Mouse (Mus musculus): Measurements from ENCODE around the gene Gm8094.
"Not testable (repeated sequence)": the region's sequence is repeated elsewhere in the genome, so short reads cannot be mapped to it uniquely, and the experiment has no call there.

Gm8094 gene

DNA sequence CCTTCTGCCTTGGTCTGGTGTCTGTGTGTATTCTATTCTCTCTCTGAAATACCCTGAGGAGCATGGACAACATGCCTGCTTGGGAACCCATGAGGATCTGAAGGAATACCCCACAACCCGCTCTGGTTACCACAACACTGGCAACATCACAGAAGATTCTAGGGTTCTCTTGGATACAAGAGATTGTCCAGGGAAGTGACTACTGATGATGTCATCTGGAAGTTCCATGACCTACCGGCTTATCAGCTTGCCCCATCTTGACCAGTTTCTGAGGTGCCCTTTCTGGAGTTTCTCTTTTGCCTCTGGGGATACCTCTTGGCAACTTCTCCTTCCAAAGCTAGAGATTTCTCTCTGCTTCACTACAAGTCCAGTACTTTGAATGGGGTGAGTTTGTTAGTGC is at the start of gene Gm8094:
Gene Gm8094, minus strand, starts transcription at position 101 of the 400 bp plus-strand sequence.
- DNase-seq (ENCODE audit: low spot score), result not testable (repeated sequence)

DNA sequence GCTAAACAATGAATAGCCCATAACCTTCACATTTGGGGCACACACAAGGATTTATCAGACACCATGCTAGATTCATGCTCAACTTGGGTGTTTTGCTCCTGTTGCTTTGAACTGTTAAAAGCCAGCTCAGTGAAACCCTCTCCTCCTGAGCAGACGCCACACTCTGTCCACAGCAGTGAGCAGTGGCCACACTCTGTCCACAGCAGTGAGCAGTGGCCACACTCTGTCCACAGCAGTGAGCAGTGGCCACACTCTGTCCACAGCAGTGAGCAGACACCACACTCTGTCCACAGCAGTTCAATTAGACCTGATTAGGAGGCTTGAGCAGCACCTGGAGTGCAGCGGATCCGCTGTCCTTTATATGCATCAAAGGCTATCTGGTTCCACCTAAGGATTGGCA is 43.2 kb upstream of the Gm8094 start:
- not testable (repeated sequence) for DNase-seq (ENCODE audit: low spot score)

DNA sequence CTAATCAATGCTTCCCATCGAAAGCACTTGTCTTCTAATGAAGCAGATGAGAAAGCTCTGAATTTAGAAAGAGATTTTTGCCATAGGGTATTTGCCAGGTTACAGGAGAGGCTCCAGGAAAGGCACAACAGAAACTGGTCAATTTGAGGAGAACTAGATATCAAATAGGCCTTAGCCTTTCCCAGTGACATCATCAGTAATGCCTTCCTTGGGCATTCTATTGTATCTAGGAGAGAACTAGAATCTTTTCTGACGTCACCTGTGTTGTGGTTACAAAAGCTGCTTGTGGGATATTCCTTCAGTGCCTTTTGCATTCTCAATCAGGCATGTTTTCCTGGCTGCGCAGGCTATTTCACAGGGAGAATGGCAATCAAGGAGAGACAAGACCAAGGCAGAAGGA is 23.9 kb upstream of the Gm8094 start, which contains the start of gene Gm8104:
Gene Gm8104, plus strand, starts transcription at position 301 of the 400 bp plus-strand sequence.
- not testable (repeated sequence) for DNase-seq (ENCODE audit: low spot score)

DNA sequence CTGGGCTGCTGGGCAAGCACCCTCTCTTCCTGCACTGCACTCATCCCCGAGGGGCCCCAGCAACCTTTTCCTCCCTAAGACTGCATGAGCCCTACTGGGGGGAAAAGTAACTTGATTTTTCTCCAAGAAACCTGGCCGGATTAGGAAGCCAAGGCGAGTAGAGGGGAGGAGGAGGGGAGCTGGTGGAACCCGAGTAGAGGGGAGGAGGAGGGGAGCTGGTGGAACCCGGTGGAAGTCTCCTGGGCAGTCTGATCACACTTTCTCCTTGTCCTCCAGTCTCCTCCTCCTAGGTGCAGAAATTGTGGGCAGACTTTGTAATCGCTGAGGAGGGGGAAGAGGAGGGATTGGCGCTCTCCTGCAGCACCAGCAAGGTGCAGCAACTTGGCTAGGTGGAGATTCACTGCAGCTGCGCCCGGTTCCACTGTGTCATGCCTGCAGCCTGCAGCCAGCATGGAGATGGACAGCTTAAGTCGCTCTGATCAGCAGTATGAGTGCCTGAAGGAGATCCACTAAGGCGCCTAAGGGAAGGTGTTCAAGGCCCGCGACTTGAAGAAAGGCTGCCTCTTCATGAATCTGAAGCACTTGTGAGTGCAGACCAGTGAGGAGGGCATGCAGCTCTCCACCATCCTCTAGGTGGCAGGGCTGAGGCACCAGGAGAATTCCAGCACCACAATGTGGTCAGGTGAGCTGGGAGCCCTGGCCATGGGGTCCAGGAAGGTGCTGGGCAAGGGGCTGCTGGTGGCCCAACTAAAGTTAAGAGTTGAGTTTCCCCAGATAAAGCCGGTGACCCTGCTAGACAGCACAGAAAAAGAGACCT is 12.9 kb upstream of the Gm8094 start:
- DNase-seq (ENCODE audit: low spot score), result not testable (repeated sequence)

GRCm38 (mm10) chr14:43084936-43085730 is 8.7 kb upstream of the Gm8094 start:
- not testable (repeated sequence) for DNase-seq (ENCODE audit: low spot score)

- not testable (repeated sequence) for DNase-seq (ENCODE audit: low spot score)
Measured at GRCm38 (mm10) chr14:43060179-43060578, 16.3 kb downstream of the Gm8094 start.

DNA sequence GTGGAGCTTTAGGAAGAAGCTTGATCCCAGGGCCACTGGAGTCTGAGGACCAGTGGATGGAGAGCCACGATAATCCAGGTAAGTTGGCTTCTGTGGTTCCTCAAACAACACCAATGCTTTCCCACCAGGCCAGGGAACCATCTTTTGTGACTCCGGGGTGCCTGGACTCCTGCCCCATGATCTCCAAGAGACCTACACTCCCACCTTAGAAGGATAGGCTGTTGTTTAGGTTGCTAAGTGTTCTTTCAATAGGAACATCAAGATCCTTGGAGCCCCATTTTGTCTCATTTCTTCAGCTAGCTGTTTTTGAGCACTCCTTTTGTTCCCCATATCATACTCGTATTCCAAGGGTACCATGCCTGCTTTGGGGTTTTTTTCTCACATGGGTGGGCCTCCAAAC is 18.4 kb downstream of the Gm8094 start:
- DNase-seq (ENCODE audit: low spot score), result not testable (repeated sequence)

All from urinary bladder, postnatal 14 days (tissue).